Mouse (Mus musculus) bone marrow macrophage, adult 2 months (primary cell): Measurements from ENCODE around the gene Prom2. TPM values are rescaled to one million over a fixed set of nuclear protein-coding genes. Genes with fewer than 3 reads are reported as not detected.

Experiments
- H3K27ac ChIP-seq: 2 replicates; pipeline ENCODE4 v1.5.1; 2012; ENCODE audit warnings: low read depth, low read length; ENCODE audit not compliant: insufficient read depth
- H3K4me1 ChIP-seq: 2 replicates; pipeline ENCODE4 v1.6.1; 2012; ENCODE audit warnings: low read length; ENCODE audit not compliant: control insufficient read depth, insufficient read depth
- H3K4me3 ChIP-seq: 2 replicates; pipeline ENCODE4 v1.5.1; 2012; ENCODE audit warnings: mild to moderate bottlenecking, low read length, moderate library complexity; ENCODE audit not compliant: insufficient read depth
- CTCF ChIP-seq: IDR thresholded peaks from 2 replicates; pipeline ENCODE4 v1.5.1; 2012; ENCODE audit warnings: low read depth, mild to moderate bottlenecking, low read length, moderate library complexity
- POLR2A ChIP-seq: IDR thresholded peaks from 2 replicates; pipeline ENCODE4 v1.6.1; 2012; ENCODE audit warnings: mild to moderate bottlenecking, low read depth, low read length, borderline replicate concordance
- polyA plus RNA-seq: library from polyadenylated mRNA; stranded (reverse); fragments of >200 nt; gene quantifications from 2 replicates; pipeline ENCODE4 v1.2.4, GENCODE M21; 2012; ENCODE audit not compliant: missing spikeins, insufficient read depth, insufficient read length

Gene Prom2
- polyA plus RNA-seq, 1 experiment = not detected

GRCm38 (mm10) chr2:127498750-127499149 lies 42.5 kb downstream of the Prom2 start:
- TF ChIP-seq CTCF (no peak), POLR2A (no peak)
- no peak overlapping the region for H3K4me3 ChIP-seq

GRCm38 (mm10) chr2:127496321-127496720 lies 44.9 kb downstream of the Prom2 start:
- H3K27ac ChIP-seq = no peak overlapping the region
- H3K4me3 ChIP-seq = no peak overlapping the region
- no peaks in the 10 kb centered on the region for H3K4me1 ChIP-seq
- TF ChIP-seq POLR2A (no peak), CTCF (no peak)

More at GRCm38 (mm10) chr2:127498750-127499149, 42.5 kb downstream of the Prom2 start:
- no peaks in the 10 kb centered on the region for H3K4me1 ChIP-seq
- no peak overlapping the region for H3K27ac ChIP-seq

- Histone ChIP-seq H3K4me1 (peaks cover 4% of the 10 kb centered on the region; the same call in 1 of the 2 replicates), H3K27ac (no peak overlapping the region), H3K4me3 (no peak overlapping the region)
- TF ChIP-seq POLR2A (no peak), CTCF (no peak)
Measured at GRCm38 (mm10) chr2:127484476-127485170, 56.6 kb downstream of the Prom2 start.

GRCm38 (mm10) chr2:127483001-127483400 lies 58.3 kb downstream of the Prom2 start:
- H3K27ac ChIP-seq = no peak overlapping the region
- peaks cover 4% of the 10 kb centered on the region; the same call in 1 of the 2 replicates for H3K4me1 ChIP-seq
- H3K4me3 ChIP-seq = no peak overlapping the region
- TF ChIP-seq CTCF (no peak), POLR2A (no peak)

- no peak for TF ChIP-seq POLR2A
- no peak for TF ChIP-seq CTCF
- H3K4me3 ChIP-seq = peak overlapping the region; percentile 18
- H3K27ac ChIP-seq = no peak overlapping the region
- H3K4me1 ChIP-seq = peaks cover 4% of the 10 kb centered on the region; the same call in 1 of the 2 replicates
Measured at GRCm38 (mm10) chr2:127482533-127482911, 58.7 kb downstream of the Prom2 start.

GRCm38 (mm10) chr2:127481841-127482532 lies 59.3 kb downstream of the Prom2 start:
- TF ChIP-seq CTCF = no peak
- TF ChIP-seq POLR2A = no peak
- Histone ChIP-seq H3K27ac (no peak overlapping the region), H3K4me3 (peak overlapping the region; percentile 18), H3K4me1 (peaks cover 4% of the 10 kb centered on the region; the same call in 1 of the 2 replicates)

- Histone ChIP-seq H3K27ac (no peak overlapping the region), H3K4me3 (no peak overlapping the region), H3K4me1 (peaks cover 4% of the 10 kb centered on the region; the same call in 1 of the 2 replicates)
- TF ChIP-seq POLR2A = no peak
- no peak for TF ChIP-seq CTCF
Measured at GRCm38 (mm10) chr2:127479763-127480162, 61.5 kb downstream of the Prom2 start.

- no peak for TF ChIP-seq CTCF
- no peak for TF ChIP-seq POLR2A
- no peak overlapping the region for H3K4me3 ChIP-seq
- H3K4me1 ChIP-seq = peaks cover 4% of the 10 kb centered on the region; the same call in 1 of the 2 replicates
- no peak overlapping the region for H3K27ac ChIP-seq
Measured at GRCm38 (mm10) chr2:127479210-127479609, 62.1 kb downstream of the Prom2 start.

Other genes with a start within 250 kb of the Prom2 start
- gene Dusp2, start 205.3 kb downstream of the Prom2 start, polyA plus RNA-seq = 2.0 TPM in 2 replicates
- 0.59 TPM in 1 of 2 replicates, not detected in the other for gene Astl, start 202.8 kb downstream of the Prom2 start, polyA plus RNA-seq
- gene Adra2b, start 178.3 kb downstream of the Prom2 start, polyA plus RNA-seq = 0.13 TPM in 1 of 2 replicates, not detected in the other
- gene Gpat2, start 116.3 kb downstream of the Prom2 start, polyA plus RNA-seq = not detected in 2 replicates
- gene Fahd2a, start 96.9 kb downstream of the Prom2 start, polyA plus RNA-seq = 11.9 and 16.9 TPM in 2 replicates
- not detected in 2 replicates for gene Kcnip3, start 19.4 kb downstream of the Prom2 start, polyA plus RNA-seq
- gene Zfp661, start 45.6 kb upstream of the Prom2 start, polyA plus RNA-seq = 3.9 and 6.0 TPM in 2 replicates
- 50.9 and 51.2 TPM in 2 replicates for gene Mrps5, start 45.8 kb upstream of the Prom2 start, polyA plus RNA-seq
- gene Mal, start 115.2 kb upstream of the Prom2 start, polyA plus RNA-seq = not detected in 2 replicates
- gene Mall, start 188.5 kb upstream of the Prom2 start, polyA plus RNA-seq = not detected in 2 replicates
- 7.4 and 8.4 TPM in 2 replicates for gene Nphp1, start 247.4 kb upstream of the Prom2 start, polyA plus RNA-seq